Mouse (Mus musculus) forebrain, embryonic 15.5 days (tissue): ENCODE results near the gene Ldlrap1. TPM values are rescaled to one million over a fixed set of nuclear protein-coding genes. Genes with fewer than 3 reads are reported as not detected.

Experiments used
- ATAC-seq: fragments of 200-750 bp; cut with Nextera tagmentation; replicated peaks from 2 replicates; pipeline ENCODE4 v1.8.0; 2017; ENCODE audit warnings: mild to moderate bottlenecking, moderate TSS enrichment, moderate library complexity
- H3K27ac ChIP-seq: fragments of 300-500 bp; sonication (generic); replicated peaks from 2 replicates; pipeline ENCODE4 v1.5.1; 2015; ENCODE audit warnings: mild to moderate bottlenecking, inconsistent platforms
- H3K27me3 ChIP-seq: fragments of 300-500 bp; sonication (generic); 2 replicates; pipeline ENCODE4 v1.6.1; 2015; ENCODE audit warnings: inconsistent platforms
- H3K36me3 ChIP-seq: fragments of 300-500 bp; sonication (generic); 2 replicates; pipeline ENCODE4 v1.6.1; 2015; ENCODE audit warnings: mild to moderate bottlenecking, inconsistent platforms
- H3K4me1 ChIP-seq: fragments of 300-500 bp; sonication (generic); 2 replicates; pipeline ENCODE4 v1.6.1; 2015; ENCODE audit warnings: inconsistent platforms
- H3K4me2 ChIP-seq: fragments of 300-500 bp; sonication (generic); replicated peaks from 2 replicates; pipeline ENCODE4 v1.6.1; 2015; ENCODE audit warnings: mild to moderate bottlenecking, inconsistent platforms
- H3K4me3 ChIP-seq: fragments of 300-500 bp; sonication (generic); 2 replicates; pipeline ENCODE4 v1.5.1; 2015; ENCODE audit warnings: mild to moderate bottlenecking, inconsistent platforms
- H3K9ac ChIP-seq: fragments of 300-500 bp; sonication (generic); replicated peaks from 2 replicates; pipeline ENCODE4 v1.6.1; 2015; ENCODE audit warnings: mild to moderate bottlenecking, inconsistent platforms
- H3K9me3 ChIP-seq: fragments of 300-500 bp; sonication (generic); 2 replicates; pipeline ENCODE4 v1.6.1; 2016; ENCODE audit warnings: inconsistent platforms
- WGBS: fragments of 180-500 bp; shearing (Covaris S2); methylation state at CpG from one replicate; pipeline ENCODE4 v1.1.7; 2015; ENCODE audit warnings: mixed read lengths; 5-methylcytosine and 5-hydroxymethylcytosine counted together
- polyA plus RNA-seq: library from polyadenylated mRNA; unstranded; fragments of >200 nt; fragmentation: Nextera tagmentation; extraction: Ambion mirVana; gene quantifications from 2 replicates; pipeline ENCODE4 v1.2.1, GENCODE M21; 2015

Ldlrap1 gene
- polyA plus RNA-seq, 1 experiment from 2014 or later, result 2.8 TPM

GRCm38 (mm10) chr4:134772805-134773674 lies 5.2 kb upstream of the Ldlrap1 start:
- Histone ChIP-seq H3K36me3 (no peaks in the 10 kb centered on the region), H3K4me2 (no peak overlapping the region), H3K9me3 (no peaks in the 10 kb centered on the region), H3K9ac (no peak overlapping the region), H3K27ac (no peak overlapping the region), H3K4me1 (peaks cover under 1% of the 10 kb centered on the region; the same call in 1 of the 2 replicates), H3K4me3 (no peak overlapping the region), H3K27me3 (no peaks in the 10 kb centered on the region; the same call in 1 of the 2 replicates)
- WGBS, result 49% methylated on average over 4 of the region's 4 CpGs
- ATAC-seq, result no peak

GRCm38 (mm10) chr4:134769891-134770290 lies 2.1 kb upstream of the Ldlrap1 start:
- Histone ChIP-seq H3K9me3 (no peaks in the 10 kb centered on the region), H3K9ac (no peak overlapping the region), H3K4me2 (no peak overlapping the region), H3K27me3 (peaks cover 6% of the 10 kb centered on the region), H3K27ac (no peak overlapping the region), H3K4me3 (no peak overlapping the region), H3K4me1 (peaks cover 13% of the 10 kb centered on the region), H3K36me3 (no peaks in the 10 kb centered on the region)
- no peak for ATAC-seq
- WGBS, result 88% methylated on average over 7 of the region's 7 CpGs

GRCm38 (mm10) chr4:134769081-134769811 lies 1.4 kb upstream of the Ldlrap1 start:
- Histone ChIP-seq H3K4me1 (peaks cover 13% of the 10 kb centered on the region), H3K4me3 (no peak overlapping the region), H3K36me3 (no peaks in the 10 kb centered on the region), H3K4me2 (no peak overlapping the region), H3K27me3 (peaks cover 6% of the 10 kb centered on the region), H3K9ac (no peak overlapping the region), H3K9me3 (no peaks in the 10 kb centered on the region), H3K27ac (no peak overlapping the region)
- ATAC-seq, result no peak
- 68% methylated on average over 7 of the region's 7 CpGs for WGBS

DNA sequence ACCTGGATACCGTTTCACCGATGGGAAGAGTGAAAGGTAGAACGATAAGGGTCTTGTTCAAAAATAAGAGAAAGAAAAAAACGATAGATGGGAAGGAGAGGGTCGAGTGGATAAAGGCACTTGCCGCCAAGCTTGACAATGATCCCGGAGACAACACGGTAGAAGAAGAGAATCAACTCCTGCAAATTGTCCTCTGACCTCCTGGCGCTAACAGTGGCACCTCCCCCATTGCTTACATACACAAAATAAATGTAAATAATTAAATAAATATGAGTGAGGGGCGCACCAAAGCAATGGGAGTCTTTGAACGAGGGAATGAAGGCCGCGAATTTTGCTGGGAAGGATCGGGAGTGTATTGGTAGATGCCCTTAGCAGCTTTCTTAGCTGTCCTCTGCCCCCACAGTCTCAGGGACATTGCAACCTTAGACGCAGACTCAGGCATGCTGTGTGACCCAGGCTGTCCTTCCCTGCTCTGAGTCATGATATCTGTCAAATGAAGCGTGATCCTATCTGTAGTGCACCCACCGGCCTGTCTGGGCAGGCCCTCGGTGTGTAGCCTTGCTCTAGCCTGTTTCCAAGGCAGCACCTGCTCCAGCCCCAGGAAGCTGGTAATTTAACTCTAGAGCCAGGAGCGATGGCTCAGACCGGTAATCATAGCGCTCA lies 533 bp upstream of the Ldlrap1 start:
- 0 out of 2 replicates have a peak, but pooled peaks have one; percentile 32 for ATAC-seq
- H3K4me1 ChIP-seq, result peaks cover 13% of the 10 kb centered on the region
- no peak overlapping the region; the same call in 1 of the 2 replicates for H3K9ac ChIP-seq
- H3K4me3 ChIP-seq, result peak overlapping the region; percentile 48
- 10% methylated on average over 21 of the region's 21 CpGs for WGBS
- H3K4me2 ChIP-seq, result peak overlapping the region; percentile 91
- no peaks in the 10 kb centered on the region for H3K36me3 ChIP-seq
- peaks cover 6% of the 10 kb centered on the region for H3K27me3 ChIP-seq
- no peaks in the 10 kb centered on the region for H3K9me3 ChIP-seq
- H3K27ac ChIP-seq, result no peak overlapping the region

DNA sequence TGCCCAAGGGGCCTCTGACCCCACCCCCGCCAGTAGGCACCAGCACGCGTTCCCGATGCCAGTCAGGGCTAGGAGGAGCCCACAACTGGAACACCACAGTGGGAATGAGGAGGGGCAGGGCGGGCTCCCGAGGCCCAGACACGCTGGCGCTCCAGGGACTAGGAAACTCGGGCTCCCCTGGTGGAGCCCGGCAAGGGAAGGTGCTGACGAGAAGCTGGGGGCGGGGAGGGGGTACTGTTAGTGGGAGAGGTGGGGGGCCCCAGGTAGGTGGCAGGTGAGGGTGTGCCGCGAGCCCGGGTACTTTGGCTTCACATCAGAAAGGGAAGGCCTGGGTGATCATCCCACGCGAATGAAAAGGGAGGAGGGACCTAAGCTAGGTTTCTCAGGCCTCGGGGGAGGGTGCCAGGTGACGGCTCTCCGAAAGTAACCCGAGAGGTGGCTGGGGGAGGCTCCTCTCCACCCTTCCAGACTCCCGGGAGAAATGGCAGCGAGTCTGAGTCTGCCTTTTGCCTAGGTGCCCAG lies 859 bp downstream of the Ldlrap1 start:
- Histone ChIP-seq H3K4me1 (peaks cover 13% of the 10 kb centered on the region), H3K36me3 (no peaks in the 10 kb centered on the region), H3K9ac (peak overlapping the region; percentile 45), H3K4me2 (peak overlapping the region; percentile 91), H3K4me3 (peak overlapping the region; percentile 48), H3K9me3 (no peaks in the 10 kb centered on the region), H3K27ac (no peak overlapping the region), H3K27me3 (peaks cover 6% of the 10 kb centered on the region)
- 2% methylated on average over 23 of the region's 23 CpGs for WGBS
- ATAC-seq, result peak; percentile 7; the same call in 1 of the 2 replicates

GRCm38 (mm10) chr4:134766277-134766676 lies 1.5 kb downstream of the Ldlrap1 start:
- peaks cover 13% of the 10 kb centered on the region for H3K4me1 ChIP-seq
- H3K27me3 ChIP-seq, result peaks cover 6% of the 10 kb centered on the region
- no peak overlapping the region for H3K9ac ChIP-seq
- no peaks in the 10 kb centered on the region for H3K36me3 ChIP-seq
- no peak overlapping the region for H3K4me3 ChIP-seq
- WGBS, result 78% methylated on average over 6 of the region's 6 CpGs
- no peaks in the 10 kb centered on the region for H3K9me3 ChIP-seq
- no peak for ATAC-seq
- H3K27ac ChIP-seq, result no peak overlapping the region
- H3K4me2 ChIP-seq, result 0 out of 2 replicates have a peak overlapping the region, but pooled peaks have one; percentile 91

- no peaks in the 10 kb centered on the region for H3K36me3 ChIP-seq
- peaks cover 13% of the 10 kb centered on the region for H3K4me1 ChIP-seq
- no peak for ATAC-seq
- no peak overlapping the region for H3K27ac ChIP-seq
- 85% methylated on average over 3 of the region's 3 CpGs for WGBS
- peaks cover 6% of the 10 kb centered on the region for H3K27me3 ChIP-seq
- no peak overlapping the region for H3K4me3 ChIP-seq
- H3K9ac ChIP-seq, result no peak overlapping the region
- H3K4me2 ChIP-seq, result no peak overlapping the region
- no peaks in the 10 kb centered on the region for H3K9me3 ChIP-seq
Measured at GRCm38 (mm10) chr4:134764333-134764732, 3.5 kb downstream of the Ldlrap1 start.

DNA sequence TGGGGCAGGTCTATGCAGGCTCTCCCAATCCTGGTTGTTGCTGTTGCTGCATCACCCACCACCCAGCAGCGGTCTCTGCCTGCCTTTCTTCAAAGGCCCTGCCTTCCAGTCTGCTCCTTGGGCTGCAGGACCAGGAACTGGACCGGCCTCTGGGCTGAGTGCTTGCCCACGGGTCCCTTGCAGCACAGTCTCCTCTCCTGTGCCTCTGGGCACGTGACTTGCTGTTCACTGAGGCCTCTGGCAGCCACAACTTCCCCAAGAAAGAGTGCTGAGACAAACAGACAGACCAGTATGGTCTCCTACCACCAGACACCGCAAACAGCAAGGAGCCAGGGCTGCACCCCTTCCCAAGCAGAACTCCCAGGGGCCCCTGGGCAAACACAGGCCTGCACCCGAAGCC lies 5.5 kb downstream of the Ldlrap1 start:
- 81% methylated on average over 6 of the region's 6 CpGs for WGBS
- Histone ChIP-seq H3K27ac (no peak overlapping the region), H3K4me1 (peaks cover 7% of the 10 kb centered on the region), H3K4me2 (no peak overlapping the region), H3K4me3 (no peak overlapping the region), H3K27me3 (peaks cover 4% of the 10 kb centered on the region), H3K9ac (no peak overlapping the region), H3K36me3 (no peaks in the 10 kb centered on the region), H3K9me3 (no peaks in the 10 kb centered on the region)
- no peak for ATAC-seq

DNA sequence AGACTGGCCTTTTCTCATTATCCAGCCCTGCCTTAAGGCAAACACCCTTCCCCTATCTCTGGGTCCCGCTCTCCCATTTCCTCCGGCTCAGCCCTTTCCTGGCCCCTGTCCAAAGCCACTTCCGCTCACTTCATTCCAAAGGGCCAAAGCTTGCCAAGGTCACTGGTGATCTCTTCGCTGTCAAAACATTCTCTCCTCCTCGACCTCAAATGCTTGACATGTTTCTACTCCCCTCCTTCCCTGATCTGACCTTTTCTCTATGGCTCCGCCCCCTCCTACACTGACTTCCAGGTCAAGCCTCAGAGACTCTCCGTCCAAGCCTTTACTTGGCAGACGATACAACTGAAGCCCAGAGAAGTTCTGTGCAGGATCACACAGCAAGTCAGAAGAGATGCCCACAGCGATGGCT lies 7.0 kb downstream of the Ldlrap1 start:
- Histone ChIP-seq H3K4me1 (no peaks in the 10 kb centered on the region), H3K9me3 (no peaks in the 10 kb centered on the region), H3K27ac (no peak overlapping the region), H3K36me3 (no peaks in the 10 kb centered on the region), H3K4me2 (no peak overlapping the region), H3K4me3 (no peak overlapping the region), H3K9ac (no peak overlapping the region), H3K27me3 (no peaks in the 10 kb centered on the region; the same call in 1 of the 2 replicates)
- WGBS, result 54% methylated on average over 9 of the region's 9 CpGs
- ATAC-seq, result no peak

DNA sequence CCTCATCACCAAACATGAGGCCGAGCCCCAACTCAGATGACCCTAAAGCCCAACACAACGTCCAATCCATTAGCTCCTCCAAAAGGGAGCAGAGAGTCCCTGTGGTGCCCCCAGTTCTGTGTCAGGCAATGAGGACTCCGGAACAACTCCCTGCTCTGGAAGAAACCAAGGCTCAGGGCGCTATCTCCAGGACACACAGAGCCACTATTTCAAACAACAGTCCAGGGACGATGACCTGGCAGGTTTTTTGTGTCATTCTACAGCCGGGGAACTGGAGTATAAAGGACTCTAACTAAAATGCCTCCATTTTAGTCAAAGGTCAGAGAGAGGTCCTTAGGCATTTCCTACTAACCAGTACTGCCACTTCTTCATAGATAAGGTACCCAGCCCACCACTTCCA lies 7.5 kb downstream of the Ldlrap1 start:
- Histone ChIP-seq H3K9me3 (no peaks in the 10 kb centered on the region), H3K27me3 (no peaks in the 10 kb centered on the region), H3K27ac (no peak overlapping the region), H3K4me2 (no peak overlapping the region), H3K4me3 (no peak overlapping the region), H3K36me3 (no peaks in the 10 kb centered on the region), H3K9ac (no peak overlapping the region), H3K4me1 (no peaks in the 10 kb centered on the region)
- ATAC-seq, result no peak
- 87% methylated on average over 6 of the region's 6 CpGs for WGBS

- Histone ChIP-seq H3K9ac (no peak overlapping the region), H3K27me3 (no peaks in the 10 kb centered on the region), H3K4me1 (no peaks in the 10 kb centered on the region), H3K4me2 (no peak overlapping the region), H3K9me3 (no peaks in the 10 kb centered on the region), H3K36me3 (no peaks in the 10 kb centered on the region), H3K4me3 (no peak overlapping the region), H3K27ac (no peak overlapping the region)
- 91% methylated on average over 7 of the region's 7 CpGs for WGBS
- no peak for ATAC-seq
Measured at GRCm38 (mm10) chr4:134759564-134759963, 8.3 kb downstream of the Ldlrap1 start.

DNA sequence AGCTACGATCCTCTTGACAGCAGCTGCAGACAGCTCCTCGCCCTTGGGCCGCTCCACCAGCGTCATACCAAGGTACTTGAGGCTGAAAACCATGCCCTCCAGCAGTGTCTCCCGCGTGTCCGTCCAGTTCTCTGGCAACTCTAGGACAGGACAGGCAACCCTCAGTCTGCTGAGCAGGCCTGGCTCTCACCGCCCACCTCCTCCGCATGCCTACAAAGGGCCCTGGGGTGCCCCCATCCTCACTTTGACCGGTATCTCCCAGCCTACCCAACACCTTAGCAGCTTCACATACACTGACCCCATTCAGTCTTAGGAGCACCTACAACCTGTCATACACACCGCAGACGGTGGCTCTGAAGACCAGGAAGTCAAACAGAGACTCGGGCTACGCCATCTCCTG lies 8.9 kb downstream of the Ldlrap1 start:
- H3K27ac ChIP-seq, result no peak overlapping the region
- no peak overlapping the region for H3K9ac ChIP-seq
- no peak overlapping the region for H3K4me2 ChIP-seq
- H3K36me3 ChIP-seq, result no peaks in the 10 kb centered on the region
- no peak for ATAC-seq
- WGBS, result 93% methylated on average over 14 of the region's 14 CpGs
- H3K9me3 ChIP-seq, result no peaks in the 10 kb centered on the region
- H3K4me1 ChIP-seq, result no peaks in the 10 kb centered on the region
- no peaks in the 10 kb centered on the region for H3K27me3 ChIP-seq
- H3K4me3 ChIP-seq, result no peak overlapping the region
